Mouse (Mus musculus) left cerebral cortex, adult 2 months (tissue): ENCODE measurements around the gene Mt4. TPM values are rescaled to one million over a fixed set of nuclear protein-coding genes. Genes with fewer than 3 reads are reported as not detected.

Experiments used
- DNase-seq, 2 experiments: peaks; one replicate each; pipeline ENCODE4 v3.0.0; 2021 to 2022; ENCODE audit warnings: low spot score in 2 of 2, mixed read lengths in 1 of 2; ENCODE audit errors: extremely low spot score in 1 of 2
- H3K27ac ChIP-seq: fragments of 200-600 bp; 2 replicates; pipeline ENCODE4 v1.8.1; 2022
- H3K4me3 ChIP-seq: fragments of 200-600 bp; 2 replicates; pipeline ENCODE4 v1.8.1; 2022
- CTCF ChIP-seq: fragments of 200-600 bp; IDR thresholded peaks from 2 replicates; pipeline ENCODE4 v1.8.1; 2022; ENCODE audit warnings: antibody characterized with exemption, mild to moderate bottlenecking, moderate library complexity
- intact Hi-C: fragments of 180-260 bp; cut with DNase I; formaldehyde crosslinking; loops from one replicate; pipeline ENCODE4 v1.15.1; 2025
- total RNA-seq, 2 experiments: library from RNA; stranded (reverse); gene quantifications; 2 replicates each; pipeline ENCODE4 v1.2.3; 2021

The Mt4 gene
- total RNA-seq, 2 experiments from 2014 or later, result not detected

DNA sequence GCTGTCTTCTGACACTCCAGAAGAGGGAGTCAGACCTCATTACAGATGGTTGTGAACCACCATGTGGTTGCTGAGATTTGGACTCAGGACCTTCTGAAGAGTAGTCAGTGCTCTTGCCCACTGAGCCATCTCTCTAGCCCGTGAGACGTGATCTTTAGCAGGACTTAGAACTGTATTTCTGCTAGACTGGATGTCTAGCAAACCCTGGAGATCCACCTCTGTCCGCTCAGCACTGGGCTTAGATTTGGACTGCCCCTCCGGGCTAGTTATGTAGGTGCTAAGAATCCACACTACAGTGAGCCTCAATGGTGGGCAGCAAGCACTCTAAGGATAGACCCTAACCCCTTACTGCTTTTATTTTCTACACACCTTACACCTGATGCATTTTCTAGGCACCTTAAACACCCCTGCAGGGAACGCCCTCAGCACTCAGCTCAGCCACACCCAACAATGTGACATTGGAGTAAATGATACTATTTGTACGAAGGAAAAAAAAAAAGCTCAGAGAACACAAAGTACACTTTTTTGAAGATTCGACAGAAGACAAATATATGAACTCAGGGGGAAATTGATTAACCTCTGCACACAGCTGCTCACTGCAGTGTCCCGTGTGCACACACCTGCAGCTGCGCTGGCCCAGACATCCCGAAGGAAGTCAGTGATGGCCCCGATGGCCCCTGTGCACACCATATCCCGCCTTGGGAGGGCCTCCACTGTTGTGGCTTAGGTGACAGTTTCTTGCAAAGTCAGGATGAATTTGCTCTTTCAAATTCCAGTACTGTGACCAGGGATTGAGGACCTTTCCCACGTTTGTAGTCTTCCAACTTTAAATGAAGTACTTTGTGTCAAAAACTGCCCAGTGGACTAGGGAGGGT, 45.3 kb downstream of the Mt4 start:
- no peak for TF ChIP-seq CTCF
- peak overlapping the region; percentile 11; the same call in 1 of the 2 replicates for H3K27ac ChIP-seq
- intact Hi-C loops, result loop anchor here (2.0 kb wide), 1 partner anchor 15 kb away; no protein-coding TSS in a partner anchor
- peak overlapping the region; percentile 23; the same call in 1 of the 2 replicates for H3K4me3 ChIP-seq
- no peak for DNase-seq

DNA sequence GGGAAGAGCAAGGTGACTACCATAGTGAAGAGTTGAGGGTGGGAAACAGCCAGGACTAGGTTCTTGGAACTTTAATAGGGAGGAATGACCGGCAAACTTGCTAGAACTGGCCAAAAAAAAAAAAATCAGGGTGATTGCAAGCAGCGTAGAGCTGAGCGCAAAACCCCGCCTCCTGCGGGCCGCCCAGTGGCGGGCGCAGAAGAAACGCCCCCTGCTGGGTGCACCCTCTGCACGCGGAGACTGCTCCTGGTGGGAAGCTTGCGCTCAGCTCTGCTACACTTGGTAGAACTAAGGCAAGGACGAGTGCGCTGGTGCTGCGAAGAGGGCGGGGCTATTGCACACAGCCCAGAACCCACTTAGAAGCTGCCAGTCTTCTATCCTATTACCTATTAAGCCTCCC, 46.1 kb downstream of the Mt4 start:
- intact Hi-C loops, result loop anchor here (2.0 kb wide), 1 partner anchor 16 kb away; no protein-coding TSS in a partner anchor
- H3K27ac ChIP-seq, result peak overlapping the region; percentile 47
- peak; percentile 66 to 80 for DNase-seq
- peak; percentile 64 for TF ChIP-seq CTCF
- peak overlapping the region; percentile 23 for H3K4me3 ChIP-seq

DNA sequence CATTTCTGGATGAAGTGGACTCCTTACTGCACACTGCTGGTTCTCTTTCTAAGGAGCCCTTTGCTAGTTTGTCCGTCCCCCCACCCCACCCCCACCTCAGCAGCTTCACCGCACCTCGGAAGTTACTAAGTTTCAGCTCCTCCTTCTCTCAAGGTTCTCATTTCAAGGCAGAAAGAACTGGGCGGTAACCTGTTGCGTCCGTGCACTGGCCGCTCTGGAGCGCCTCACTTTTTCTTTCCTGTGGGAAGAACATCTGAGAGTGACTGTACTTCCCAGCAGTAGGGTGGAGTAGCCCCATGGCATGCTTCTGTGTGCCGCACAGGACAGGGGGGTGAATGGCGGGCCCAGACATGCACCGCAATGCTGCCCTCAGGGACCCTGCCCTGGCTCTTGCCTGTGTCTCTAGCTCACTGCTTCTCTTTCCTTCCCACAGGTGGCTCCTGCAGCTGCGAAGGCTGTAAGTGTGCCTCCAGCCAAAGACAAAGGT, 47.4 kb downstream of the Mt4 start:
- no peak for TF ChIP-seq CTCF
- no peak for DNase-seq
- intact Hi-C loops, result no loop called here
- H3K27ac ChIP-seq, result no peak overlapping the region
- no peak overlapping the region for H3K4me3 ChIP-seq

DNA sequence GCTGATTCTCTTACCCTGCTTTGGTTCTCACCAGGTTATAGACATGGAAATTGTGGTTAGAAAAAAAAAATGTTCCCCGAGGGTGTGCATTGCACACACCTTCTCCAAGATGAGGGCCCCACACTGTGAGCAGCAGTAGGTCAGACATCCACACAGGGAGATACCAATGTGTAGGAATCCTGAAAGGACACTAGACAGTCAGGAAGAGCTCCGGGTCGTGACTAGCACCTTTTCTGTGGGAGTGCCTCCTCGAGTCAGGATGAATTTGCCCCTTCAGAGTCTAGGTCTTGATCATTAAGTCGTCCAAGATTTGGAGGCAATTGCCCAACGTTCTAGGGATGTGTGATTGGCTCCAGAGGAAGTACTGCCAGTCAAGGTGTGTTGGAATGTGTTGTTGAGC, 48.8 kb downstream of the Mt4 start:
- no peak for DNase-seq
- intact Hi-C loops, result no loop called here

DNA sequence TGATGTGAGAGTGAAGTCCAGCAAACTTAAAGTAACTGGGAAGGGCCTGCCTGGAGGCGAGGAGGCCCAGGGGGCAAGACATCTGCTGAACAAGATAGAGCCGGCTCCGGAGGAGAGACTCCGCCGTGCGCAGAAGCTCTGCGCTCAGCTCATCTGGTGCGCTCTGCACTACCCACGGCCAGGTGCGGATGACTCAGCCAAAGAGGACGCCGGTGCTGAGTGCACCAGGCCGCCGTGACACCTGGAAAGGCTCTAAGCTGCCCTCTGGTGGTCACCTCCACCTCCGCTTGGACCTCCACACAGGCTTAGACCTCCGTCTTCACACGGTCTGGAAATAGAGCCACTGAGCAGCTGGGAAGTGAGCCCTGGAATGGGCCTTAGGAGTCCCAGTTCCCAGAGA, 49.5 kb downstream of the Mt4 start:
- peak; percentile 60 for TF ChIP-seq CTCF
- H3K27ac ChIP-seq, result no peak overlapping the region
- H3K4me3 ChIP-seq, result no peak overlapping the region
- peak; percentile 47 to 55 for DNase-seq
- intact Hi-C loops, result no loop called here

More for the DNA sequence above, 48.8 kb downstream of the Mt4 start:
- H3K4me3 ChIP-seq, result no peak overlapping the region
- H3K27ac ChIP-seq, result no peak overlapping the region
- TF ChIP-seq CTCF, result no peak

DNA sequence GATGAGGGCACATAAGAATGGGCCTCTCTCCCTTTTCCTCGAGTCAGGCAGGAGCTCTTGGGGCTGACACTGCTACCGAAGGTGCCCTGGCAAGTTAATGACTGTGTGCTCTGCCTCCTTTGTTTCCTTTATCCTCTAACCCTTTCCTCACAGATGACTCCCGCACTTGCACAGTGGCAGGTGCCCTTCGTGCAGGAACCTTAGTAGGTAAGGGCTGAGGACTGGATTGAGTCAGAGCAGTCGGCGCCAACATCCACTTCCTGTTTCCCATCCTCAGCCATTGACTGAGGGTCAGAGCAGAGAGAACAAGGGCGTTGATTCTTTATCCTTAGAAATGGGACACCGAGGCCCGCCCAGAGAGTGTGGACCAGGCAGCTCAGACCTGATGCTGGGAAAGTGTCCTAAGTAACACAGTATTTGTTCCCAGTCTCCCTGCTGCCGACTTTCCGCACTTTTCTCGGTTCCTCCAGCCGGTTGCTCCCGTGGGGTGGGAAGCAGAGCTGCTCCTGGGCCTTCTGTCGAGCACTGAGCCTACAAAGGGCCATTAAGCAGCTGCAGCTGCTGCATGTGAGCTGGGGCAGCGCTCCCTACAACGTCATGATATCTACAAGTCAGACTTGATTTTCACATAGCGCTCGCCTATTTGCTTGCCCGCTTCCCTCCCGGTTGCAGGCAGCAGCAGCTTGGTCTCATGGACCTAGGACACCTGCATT, 50.4 kb downstream of the Mt4 start:
- Histone ChIP-seq H3K4me3 (no peak overlapping the region), H3K27ac (no peak overlapping the region; the same call in 1 of the 2 replicates)
- no peak for TF ChIP-seq CTCF
- intact Hi-C loops, result no loop called here
- DNase-seq, result no peak

Other genes with a start within 250 kb of the Mt4 start
- 100 to 1,000 TPM; 114 to 118 TPM for gene Amfr, start 124.4 kb upstream of the Mt4 start, total RNA-seq
- gene Nudt21, start 100.2 kb upstream of the Mt4 start, total RNA-seq, result 10 to 100 TPM; 46.3 to 51.4 TPM
- 100 to 1,000 TPM in 1 of 2 experiments, 10 to 100 TPM in 1; 99.2 to 104 TPM for gene Ogfod1, start 100.0 kb upstream of the Mt4 start, total RNA-seq
- gene Bbs2, start 38.3 kb upstream of the Mt4 start, total RNA-seq, result 10 to 100 TPM; 30.7 to 35.9 TPM
- 100 to 1,000 TPM; 848 to 875 TPM for gene Mt3, start 15.4 kb downstream of the Mt4 start, total RNA-seq
- gene Mt2, start 35.5 kb downstream of the Mt4 start, total RNA-seq, result 100 to 1,000 TPM; 384 to 423 TPM
- 100 to 1,000 TPM; 490 to 507 TPM for gene Mt1, start 41.9 kb downstream of the Mt4 start, total RNA-seq
- gene Nup93, start 77.4 kb downstream of the Mt4 start, total RNA-seq, result 10 to 100 TPM; 48.7 to 51.4 TPM
- gene Slc12a3, start 192.0 kb downstream of the Mt4 start, total RNA-seq, result under 1 TPM; 0.29 to 0.68 TPM
- 10 to 100 TPM; 68.3 to 78.2 TPM for gene Herpud1, start 249.2 kb downstream of the Mt4 start, total RNA-seq